Mouse (Mus musculus): ENCODE results near the gene Olfr1112. TPM values are rescaled to one million over a fixed set of nuclear protein-coding genes. Genes with fewer than 3 reads are reported as not detected.
"Not testable (repeated sequence)": the region's sequence is repeated elsewhere in the genome, so short reads cannot be mapped to it uniquely, and the experiment has no call there.

Gene Olfr1112
- not detected in 2 replicates for polyA plus RNA-seq (2016; fragmentation: Nextera tagmentation; extraction: Ambion mirVana)

DNA sequence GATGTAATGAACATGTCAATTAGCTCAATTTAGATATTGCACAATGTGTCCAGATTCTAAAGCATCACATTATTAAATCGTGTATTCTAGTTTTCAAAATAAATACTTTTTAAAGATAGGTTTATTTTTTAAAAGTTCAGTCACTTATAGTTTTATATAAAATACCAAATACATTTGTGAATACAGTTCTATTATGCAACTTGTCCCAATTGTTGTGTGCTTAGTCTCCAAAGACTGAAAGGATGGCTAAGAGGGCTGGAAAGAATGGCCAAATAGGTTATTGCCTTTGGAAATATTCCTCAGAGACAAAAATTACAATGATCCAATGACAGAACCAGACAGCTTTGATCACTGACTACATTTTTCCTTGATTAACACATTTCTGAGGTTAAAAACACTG is at the start of gene Olfr1112:
Gene Olfr1112 (plus strand): TSS at position 301 of the 400 bp plus-strand sequence.
- H3K4me3 ChIP-seq (replicated peaks): no peak within 1 kb of the TSS
- no peaks in the 10 kb centered on the region for H3K9me3 ChIP-seq
- no peak within 1 kb of the TSS for H3K27ac ChIP-seq
- no peaks in the 10 kb centered on the region for H3K4me1 ChIP-seq (replicated peaks)
- no peak for ATAC-seq (ENCODE audit: insufficient number of reproducible peaks, insufficient read depth, low FRiP score, low TSS enrichment, low read depth)
- H3K4me2 ChIP-seq: no peak within 1 kb of the TSS
- 84% methylated on average over 1 of the region's 1 CpGs for WGBS
- no peaks in the 10 kb centered on the region for H3K27me3 ChIP-seq
- H3K36me3 ChIP-seq: no peaks in the 10 kb centered on the region
- no peak within 1 kb of the TSS for H3K9ac ChIP-seq (replicated peaks)

DNA sequence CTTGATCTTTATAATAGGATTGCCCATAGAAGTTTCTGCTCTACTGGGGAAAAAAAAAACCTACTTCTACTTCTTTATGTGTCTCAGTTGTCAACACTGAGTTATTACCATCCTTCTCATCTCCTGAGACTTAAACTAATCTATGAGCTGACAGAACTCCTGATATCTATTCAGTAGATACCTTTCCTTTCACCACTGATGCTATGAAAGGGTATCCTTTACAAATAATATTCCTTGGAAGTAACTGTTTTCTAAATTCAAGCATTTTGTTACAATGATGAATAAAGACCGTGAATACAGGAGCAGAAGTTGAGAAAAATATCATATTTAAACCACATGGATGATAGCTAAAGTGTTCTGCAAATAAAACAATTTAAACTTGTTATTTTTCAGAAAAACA is 47.4 kb upstream of the Olfr1112 start, which contains the start of gene Olfr1110:
Gene Olfr1110 (minus strand): TSS at position 101 of the 400 bp plus-strand sequence.
- no peak within 1 kb of the TSS for H3K4me3 ChIP-seq (replicated peaks)
- H3K4me2 ChIP-seq: no peak within 1 kb of the TSS
- no peaks in the 10 kb centered on the region for H3K4me1 ChIP-seq (replicated peaks)
- H3K27me3 ChIP-seq: no peaks in the 10 kb centered on the region
- H3K36me3 ChIP-seq: no peaks in the 10 kb centered on the region
- WGBS: 78% methylated on average over 1 of the region's 1 CpGs
- ATAC-seq (ENCODE audit: insufficient number of reproducible peaks, insufficient read depth, low FRiP score, low TSS enrichment, low read depth): no peak
- no peaks in the 10 kb centered on the region for H3K9me3 ChIP-seq
- H3K9ac ChIP-seq (replicated peaks): no peak within 1 kb of the TSS
- no peak within 1 kb of the TSS for H3K27ac ChIP-seq

- Histone ChIP-seq H3K4me2 (no peak within 1 kb of the TSS), H3K4me1 (replicated peaks) (no peaks in the 10 kb centered on the region), H3K27me3 (no peaks in the 10 kb centered on the region), H3K36me3 (no peaks in the 10 kb centered on the region), H3K9ac (replicated peaks) (no peak within 1 kb of the TSS), H3K27ac (no peak within 1 kb of the TSS), H3K9me3 (no peaks in the 10 kb centered on the region), H3K4me3 (replicated peaks) (no peak within 1 kb of the TSS)
- no peak for ATAC-seq (ENCODE audit: insufficient number of reproducible peaks, insufficient read depth, low FRiP score, low TSS enrichment, low read depth)
These were observed 35.1 kb upstream of the Olfr1112 start, which contains the start of gene Olfr1111 for GRCm38 (mm10) chr2:87152524-87152923. TSS of gene Olfr1111 (minus strand) at chr2:87152624.

- not testable (repeated sequence) for H3K36me3 ChIP-seq; H3K9me3 ChIP-seq; H3K4me2 ChIP-seq; H3K9ac ChIP-seq (replicated peaks); H3K27ac ChIP-seq; H3K4me1 ChIP-seq (replicated peaks); H3K27me3 ChIP-seq; H3K4me3 ChIP-seq (replicated peaks); ATAC-seq (ENCODE audit: insufficient number of reproducible peaks, insufficient read depth, low FRiP score, low TSS enrichment, low read depth)
- WGBS: 86% methylated on average over 2 of the region's 2 CpGs
These were observed 19.9 kb upstream of the Olfr1112 start for GRCm38 (mm10) chr2:87167731-87168130.

GRCm38 (mm10) chr2:87208670-87209069 is 21.1 kb downstream of the Olfr1112 start, which contains the start of gene Olfr1113:
TSS of gene Olfr1113 (plus strand) at chr2:87208970.
- Histone ChIP-seq H3K27me3 (no peaks in the 10 kb centered on the region), H3K9me3 (no peaks in the 10 kb centered on the region), H3K4me2 (no peak within 1 kb of the TSS), H3K36me3 (no peaks in the 10 kb centered on the region), H3K27ac (no peak within 1 kb of the TSS), H3K4me1 (replicated peaks) (no peaks in the 10 kb centered on the region), H3K9ac (replicated peaks) (no peak within 1 kb of the TSS), H3K4me3 (replicated peaks) (no peak within 1 kb of the TSS)
- WGBS: 87% methylated on average over 2 of the region's 2 CpGs
- ATAC-seq (ENCODE audit: insufficient number of reproducible peaks, insufficient read depth, low FRiP score, low TSS enrichment, low read depth): no peak

Other genes with a start within 250 kb of the Olfr1112 start
- gene Olfr1099, start 227.1 kb upstream of the Olfr1112 start, polyA plus RNA-seq (2016; fragmentation: Nextera tagmentation; extraction: Ambion mirVana): not detected in 2 replicates
- gene Olfr1100, start 207.8 kb upstream of the Olfr1112 start, polyA plus RNA-seq (2016; fragmentation: Nextera tagmentation; extraction: Ambion mirVana): not detected in 2 replicates
- gene Olfr1101, start 196.6 kb upstream of the Olfr1112 start, polyA plus RNA-seq (2016; fragmentation: Nextera tagmentation; extraction: Ambion mirVana): not detected in 2 replicates
- gene Olfr1102, start 189.4 kb upstream of the Olfr1112 start, polyA plus RNA-seq (2016; fragmentation: Nextera tagmentation; extraction: Ambion mirVana): not detected in 2 replicates
- not detected in 2 replicates for gene Olfr1104, start 160.7 kb upstream of the Olfr1112 start, polyA plus RNA-seq (2016; fragmentation: Nextera tagmentation; extraction: Ambion mirVana)
- gene Olfr1105, start 151.3 kb upstream of the Olfr1112 start, polyA plus RNA-seq (2016; fragmentation: Nextera tagmentation; extraction: Ambion mirVana): not detected in 2 replicates
- gene Olfr1106, start 135.5 kb upstream of the Olfr1112 start, polyA plus RNA-seq (2016; fragmentation: Nextera tagmentation; extraction: Ambion mirVana): not detected in 2 replicates
- not detected in 2 replicates for gene Olfr1107, start 112.0 kb upstream of the Olfr1112 start, polyA plus RNA-seq (2016; fragmentation: Nextera tagmentation; extraction: Ambion mirVana)
- not detected in 2 replicates for gene Olfr1109, start 91.8 kb upstream of the Olfr1112 start, polyA plus RNA-seq (2016; fragmentation: Nextera tagmentation; extraction: Ambion mirVana)
- not detected in 2 replicates for gene Olfr259, start 73.2 kb upstream of the Olfr1112 start, polyA plus RNA-seq (2016; fragmentation: Nextera tagmentation; extraction: Ambion mirVana)
- gene Olfr1110, start 47.5 kb upstream of the Olfr1112 start, polyA plus RNA-seq (2016; fragmentation: Nextera tagmentation; extraction: Ambion mirVana): not detected in 2 replicates
- not detected in 2 replicates for gene Olfr1111, start 35.2 kb upstream of the Olfr1112 start, polyA plus RNA-seq (2016; fragmentation: Nextera tagmentation; extraction: Ambion mirVana)
- gene Olfr1113, start 21.2 kb downstream of the Olfr1112 start, polyA plus RNA-seq (2016; fragmentation: Nextera tagmentation; extraction: Ambion mirVana): not detected in 2 replicates
- not detected in 2 replicates for gene Olfr1115, start 60.2 kb downstream of the Olfr1112 start, polyA plus RNA-seq (2016; fragmentation: Nextera tagmentation; extraction: Ambion mirVana)
- gene Olfr1116, start 79.7 kb downstream of the Olfr1112 start, polyA plus RNA-seq (2016; fragmentation: Nextera tagmentation; extraction: Ambion mirVana): not detected in 2 replicates
- gene Olfr1118, start 119.8 kb downstream of the Olfr1112 start, polyA plus RNA-seq (2016; fragmentation: Nextera tagmentation; extraction: Ambion mirVana): not detected in 2 replicates
- not detected in 2 replicates for gene Olfr1120, start 167.0 kb downstream of the Olfr1112 start, polyA plus RNA-seq (2016; fragmentation: Nextera tagmentation; extraction: Ambion mirVana)
- gene Olfr1121, start 182.1 kb downstream of the Olfr1112 start, polyA plus RNA-seq (2016; fragmentation: Nextera tagmentation; extraction: Ambion mirVana): not detected in 2 replicates
- not detected in 2 replicates for gene Olfr1122, start 198.1 kb downstream of the Olfr1112 start, polyA plus RNA-seq (2016; fragmentation: Nextera tagmentation; extraction: Ambion mirVana)
- not detected in 2 replicates for gene Olfr1123, start 228.8 kb downstream of the Olfr1112 start, polyA plus RNA-seq (2016; fragmentation: Nextera tagmentation; extraction: Ambion mirVana)
- 0.08 and 0.09 TPM in 2 replicates for gene Olfr1124, start 242.5 kb downstream of the Olfr1112 start, polyA plus RNA-seq (2016; fragmentation: Nextera tagmentation; extraction: Ambion mirVana)